Mouse (Mus musculus): ENCODE measurements around the gene Map7.

The Map7 gene

GRCm38 (mm10) chr10:20236241-20236640 lies 88.0 kb downstream of the Map7 start:
- no peak for DNase-seq

- no peak for DNase-seq
Measured at GRCm38 (mm10) chr10:20238281-20238680, 90.0 kb downstream of the Map7 start.

GRCm38 (mm10) chr10:20240858-20241257 lies 92.6 kb downstream of the Map7 start:
- DNase-seq: no peak

DNA sequence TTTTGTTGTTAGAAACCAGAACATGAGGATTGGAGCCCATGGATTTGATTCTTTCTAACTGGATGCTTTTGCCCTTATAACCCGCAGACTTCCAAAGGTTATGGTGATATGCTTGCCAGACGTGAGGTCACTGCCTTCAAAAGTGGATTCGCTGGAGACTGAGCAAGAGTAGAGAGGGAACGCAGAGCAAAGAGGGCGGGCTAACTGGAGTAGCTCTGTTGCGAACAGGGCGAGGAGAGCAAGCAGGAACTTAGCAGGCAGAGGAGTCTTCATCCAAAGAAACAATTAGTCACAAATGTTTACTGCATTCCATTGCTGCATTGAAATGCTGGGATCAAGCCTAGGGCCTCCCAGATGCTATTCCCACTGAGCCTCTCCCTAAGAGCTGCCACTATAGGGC lies 95.0 kb downstream of the Map7 start:
- DNase-seq: no peak

- no peak for DNase-seq
Measured at GRCm38 (mm10) chr10:20245082-20245481, 96.8 kb downstream of the Map7 start.

GRCm38 (mm10) chr10:20249091-20249490 lies 100.8 kb downstream of the Map7 start:
- no peak for DNase-seq

DNA sequence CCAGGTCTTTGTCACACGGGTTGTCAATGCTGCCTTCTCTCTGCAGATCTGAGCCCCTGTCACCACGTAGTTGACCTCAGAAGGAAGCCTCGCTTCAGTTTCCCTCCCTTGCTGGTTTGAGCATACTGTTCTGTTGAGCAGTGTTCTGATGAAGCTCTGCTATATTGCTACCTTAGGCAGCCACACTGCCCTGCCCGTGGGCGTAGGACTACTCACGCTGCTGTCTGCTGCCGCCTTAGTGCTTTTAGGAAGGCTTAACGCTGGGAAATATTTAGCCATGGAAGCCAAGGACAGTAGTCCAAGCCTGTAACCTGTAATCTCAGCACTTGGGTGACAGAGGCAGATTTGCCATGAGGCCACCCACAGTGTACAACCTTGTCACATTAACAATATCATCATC lies 107.3 kb downstream of the Map7 start:
- no peak for DNase-seq

GRCm38 (mm10) chr10:20257054-20257643 lies 108.9 kb downstream of the Map7 start:
- no peak for DNase-seq

GRCm38 (mm10) chr10:20257721-20258720 lies 109.8 kb downstream of the Map7 start:
- peak; percentile 13 for DNase-seq

- DNase-seq: peak; percentile 49
Measured at GRCm38 (mm10) chr10:20259476-20259875, 111.2 kb downstream of the Map7 start.

GRCm38 (mm10) chr10:20262896-20263295 lies 114.6 kb downstream of the Map7 start:
- DNase-seq: no peak

GRCm38 (mm10) chr10:20264479-20264878 lies 116.2 kb downstream of the Map7 start:
- DNase-seq: no peak

- DNase-seq: no peak
Measured at GRCm38 (mm10) chr10:20267032-20267431, 118.8 kb downstream of the Map7 start.

GRCm38 (mm10) chr10:20268945-20269344 lies 120.7 kb downstream of the Map7 start:
- DNase-seq: no peak

DNA sequence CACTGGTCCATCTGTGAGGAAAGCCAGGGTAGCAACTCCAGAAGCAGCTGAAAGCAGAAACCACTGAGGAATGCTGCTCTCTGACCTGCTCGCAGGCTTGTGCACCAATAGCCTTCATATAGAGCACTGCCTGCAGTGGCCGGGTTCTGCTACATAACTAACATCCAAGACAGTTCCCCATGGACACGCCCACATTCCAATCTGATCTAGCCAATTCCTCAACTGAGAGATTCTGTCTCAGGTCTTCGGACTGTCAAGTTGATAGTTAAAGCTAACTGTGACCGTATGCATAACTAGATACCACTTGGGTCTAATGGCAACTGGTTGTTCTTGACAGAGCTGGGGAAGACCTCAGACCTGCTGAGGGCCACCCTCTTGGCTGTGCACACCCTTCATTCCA lies 124.1 kb downstream of the Map7 start:
- no peak for DNase-seq

GRCm38 (mm10) chr10:20273278-20273677 lies 125.0 kb downstream of the Map7 start:
- no peak for DNase-seq

GRCm38 (mm10) chr10:20274022-20274421 lies 125.8 kb downstream of the Map7 start:
- no peak for DNase-seq

- no peak for DNase-seq
Measured at GRCm38 (mm10) chr10:20281456-20281855, 133.2 kb downstream of the Map7 start.

DNA sequence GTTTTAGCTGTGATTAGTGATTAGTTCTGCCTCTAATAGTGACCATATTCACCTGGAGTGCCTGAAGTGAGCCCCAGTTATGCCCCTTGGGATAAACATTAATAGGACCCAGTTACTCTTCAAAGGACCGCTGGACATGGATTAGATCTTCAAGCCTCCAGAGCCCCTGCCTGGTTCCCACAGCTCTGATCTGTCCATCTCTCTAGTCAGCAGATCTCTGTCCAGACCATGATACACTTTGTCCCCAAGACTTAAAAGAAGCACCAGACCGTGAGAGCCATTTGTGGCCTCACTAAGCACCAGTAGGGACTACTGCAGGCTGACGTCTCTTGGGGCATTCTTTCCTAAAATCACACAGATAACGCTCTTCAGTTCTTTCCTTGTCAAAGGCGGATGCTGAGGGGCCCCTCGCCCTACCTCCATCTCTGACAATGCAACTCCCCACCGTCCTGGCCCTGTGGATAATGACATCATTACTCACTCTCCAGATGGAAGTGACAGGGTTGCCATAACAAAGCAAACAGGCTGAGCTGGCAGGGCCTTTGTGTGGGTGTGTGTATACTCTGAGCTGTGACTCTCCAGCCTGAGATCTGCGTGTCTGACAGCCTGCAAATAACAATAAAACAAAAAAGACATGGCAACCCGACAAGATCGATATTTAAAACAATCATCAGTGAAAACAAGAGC lies 137.2 kb downstream of the Map7 start:
- DNase-seq: peak; percentile 18

- DNase-seq: no peak
Measured at GRCm38 (mm10) chr10:20285994-20286836, 137.9 kb downstream of the Map7 start.

- no peak for DNase-seq
Measured at GRCm38 (mm10) chr10:20287369-20287768, 139.1 kb downstream of the Map7 start.

- DNase-seq: peak; percentile 80
Measured at GRCm38 (mm10) chr10:20290467-20290883, 142.2 kb downstream of the Map7 start.

GRCm38 (mm10) chr10:20295961-20296360 lies 147.7 kb downstream of the Map7 start:
- DNase-seq: no peak
